Mouse (Mus musculus) limb, embryonic 14.5 days (tissue): ENCODE data around the gene M1ap. TPM values are rescaled to one million over a fixed set of nuclear protein-coding genes. Genes with fewer than 3 reads are reported as not detected.

Experiments used
- ATAC-seq: fragments of 200-750 bp; cut with Nextera tagmentation; 2 replicates; pipeline ENCODE4 v1.8.0; 2017; ENCODE audit warnings: low read depth, moderate number of reproducible peaks, moderate TSS enrichment; ENCODE audit not compliant: low FRiP score
- DNase-seq: peaks from one replicate; pipeline ENCODE4 v3.0.0-alpha.2; 2015; ENCODE audit warnings: low spot score
- H3K27ac ChIP-seq: fragments of 300-500 bp; sonication (generic); replicated peaks from 2 replicates; pipeline ENCODE4 v1.5.1; 2014; ENCODE audit warnings: low read depth, mild to moderate bottlenecking, low read length, moderate library complexity, mixed read lengths
- H3K27me3 ChIP-seq: fragments of 300-500 bp; sonication (generic); 2 replicates; pipeline ENCODE4 v1.6.1; 2014; ENCODE audit warnings: low read length, mixed read lengths; ENCODE audit not compliant: control insufficient read depth, insufficient read depth
- H3K36me3 ChIP-seq: fragments of 300-500 bp; sonication (generic); 2 replicates; pipeline ENCODE4 v1.6.1; 2014; ENCODE audit warnings: mild to moderate bottlenecking, low read length, moderate library complexity, mixed read lengths; ENCODE audit not compliant: control insufficient read depth, insufficient read depth
- H3K4me1 ChIP-seq: fragments of 300-500 bp; sonication (generic); 2 replicates; pipeline ENCODE4 v1.6.1; 2014; ENCODE audit warnings: antibody characterized with exemption, low read length, mixed read lengths; ENCODE audit not compliant: control insufficient read depth, insufficient read depth
- H3K4me2 ChIP-seq: fragments of 300-500 bp; sonication (generic); replicated peaks from 2 replicates; pipeline ENCODE4 v1.6.1; 2014; ENCODE audit warnings: low read depth, mild to moderate bottlenecking, low read length, moderate library complexity; ENCODE audit not compliant: severe bottlenecking
- H3K4me3 ChIP-seq: fragments of 300-500 bp; sonication (generic); replicated peaks from 2 replicates; pipeline ENCODE4 v1.5.1; 2014; ENCODE audit warnings: low read length
- H3K9ac ChIP-seq: fragments of 300-500 bp; sonication (generic); 2 replicates; pipeline ENCODE4 v1.6.1; 2014; ENCODE audit warnings: mild to moderate bottlenecking, low read depth, low read length, moderate library complexity; ENCODE audit not compliant: severe bottlenecking
- H3K9me3 ChIP-seq: fragments of 300-500 bp; sonication (generic); 2 replicates; pipeline ENCODE4 v1.6.1; 2016; ENCODE audit warnings: low read length; ENCODE audit not compliant: control insufficient read depth
- POLR2A ChIP-seq: fragments of 200-500 bp; IDR thresholded peaks from 2 replicates; pipeline ENCODE4 v1.8.0; 2012; ENCODE audit warnings: inconsistent platforms, mild to moderate bottlenecking, moderate library complexity, borderline replicate concordance; ENCODE audit not compliant: insufficient read depth, insufficient read length; ENCODE audit errors: extremely low read depth
- WGBS: fragments of 180-500 bp; shearing (Covaris S2); extraction: QIAGEN DNeasy Blood & Tissue Kit; methylation state at CpG from one replicate; pipeline ENCODE4 v1.1.7; 2014; 5-methylcytosine and 5-hydroxymethylcytosine counted together
- microRNA-seq: library from miRNA; unstranded; fragments of <30 nt; microRNA quantifications from one replicate; pipeline ENCODE4, GENCODE M21; 2016
- polyA plus RNA-seq, 2 experiments: library from polyadenylated mRNA; depleted of rRNA in 1 of 2; stranded (reverse) in 1 of 2; unstranded in 1 of 2; fragments of >200 nt; fragmentation: Nextera tagmentation in 1 of 2; extraction: Ambion mirVana in 1 of 2; gene quantifications; 2 replicates each; pipeline versions ENCODE4 v1.2.1 to v1.2.3; 2012 to 2014

Gene M1ap
- polyA plus RNA-seq, 2 experiments: 0.67 to 0.70 TPM

- H3K27me3 ChIP-seq: peaks cover 24% of the 10 kb centered on the region
- H3K4me2 ChIP-seq: peak overlapping the region; percentile 75
- 0 out of 2 replicates have a peak, but pooled peaks cover 5% of the 10 kb centered on the region for H3K4me1 ChIP-seq
- H3K36me3 ChIP-seq: peaks cover 26% of the 10 kb centered on the region
- DNase-seq: peak; percentile 88
- H3K9ac ChIP-seq: peak overlapping the region; percentile 73
- peak overlapping the region; percentile 78 for H3K4me3 ChIP-seq
- ATAC-seq: peak; percentile 95
- H3K27ac ChIP-seq: peak overlapping the region; percentile 82
- peak; percentile 28; the same call in 1 of the 2 replicates for TF ChIP-seq POLR2A
- no peaks in the 10 kb centered on the region for H3K9me3 ChIP-seq
- under 1% methylated on average over 46 of the region's 46 CpGs for WGBS
Observed at GRCm38 (mm10) chr6:83078324-83078858, 131.7 kb downstream of the M1ap start.

Small RNAs within 50 kb of the gene (microRNA-seq; reads per million reads assigned to microRNA genes)
- 0.69 reads per million for gene Mir7040

Other genes starting within 250 kb of the M1ap start
- 41.8 and 43.2 TPM in 2 replicates for gene Pole4, start 241.5 kb upstream of the M1ap start, polyA plus RNA-seq (2012; rRNA removed)
- gene Pole4, start 241.5 kb upstream of the M1ap start, polyA plus RNA-seq (2014; fragmentation: Nextera tagmentation; extraction: Ambion mirVana): 96.0 and 97.2 TPM in 2 replicates
- gene Hk2, start 172.4 kb upstream of the M1ap start, polyA plus RNA-seq (2012; rRNA removed): 13.4 and 14.2 TPM in 2 replicates
- 17.4 and 18.5 TPM in 2 replicates for gene Hk2, start 172.4 kb upstream of the M1ap start, polyA plus RNA-seq (2014; fragmentation: Nextera tagmentation; extraction: Ambion mirVana)
- 3.2 and 3.9 TPM in 2 replicates for gene Sema4f, start 7.1 kb upstream of the M1ap start, polyA plus RNA-seq (2012; rRNA removed)
- gene Sema4f, start 7.1 kb upstream of the M1ap start, polyA plus RNA-seq (2014; fragmentation: Nextera tagmentation; extraction: Ambion mirVana): 1.1 and 2.2 TPM in 2 replicates
- 17.1 and 17.4 TPM in 2 replicates for gene Dok1, start 86.6 kb downstream of the M1ap start, polyA plus RNA-seq (2012; rRNA removed)
- 9.6 and 11.4 TPM in 2 replicates for gene Dok1, start 86.6 kb downstream of the M1ap start, polyA plus RNA-seq (2014; fragmentation: Nextera tagmentation; extraction: Ambion mirVana)
- gene Loxl3, start 87.3 kb downstream of the M1ap start, polyA plus RNA-seq (2012; rRNA removed): 55.6 and 58.6 TPM in 2 replicates
- 24.1 and 26.0 TPM in 2 replicates for gene Loxl3, start 87.3 kb downstream of the M1ap start, polyA plus RNA-seq (2014; fragmentation: Nextera tagmentation; extraction: Ambion mirVana)
- 331 and 427 TPM in 2 replicates for gene Aup1, start 107.6 kb downstream of the M1ap start, polyA plus RNA-seq (2012; rRNA removed)
- 131 and 136 TPM in 2 replicates for gene Aup1, start 107.6 kb downstream of the M1ap start, polyA plus RNA-seq (2014; fragmentation: Nextera tagmentation; extraction: Ambion mirVana)
- gene Htra2, start 108.4 kb downstream of the M1ap start, polyA plus RNA-seq (2012; rRNA removed): 99.8 and 116 TPM in 2 replicates
- 47.0 and 48.4 TPM in 2 replicates for gene Htra2, start 108.4 kb downstream of the M1ap start, polyA plus RNA-seq (2014; fragmentation: Nextera tagmentation; extraction: Ambion mirVana)
- gene Dqx1, start 110.9 kb downstream of the M1ap start, polyA plus RNA-seq (2012; rRNA removed): 1.9 and 2.5 TPM in 2 replicates
- 0.35 and 0.37 TPM in 2 replicates for gene Dqx1, start 110.9 kb downstream of the M1ap start, polyA plus RNA-seq (2014; fragmentation: Nextera tagmentation; extraction: Ambion mirVana)
- gene Tlx2, start 123.4 kb downstream of the M1ap start, polyA plus RNA-seq (2012; rRNA removed): 0.08 TPM in 1 of 2 replicates, not detected in the other
- gene Tlx2, start 123.4 kb downstream of the M1ap start, polyA plus RNA-seq (2014; fragmentation: Nextera tagmentation; extraction: Ambion mirVana): not detected in 2 replicates
- gene Pcgf1, start 131.0 kb downstream of the M1ap start, polyA plus RNA-seq (2012; rRNA removed): 41.8 and 49.8 TPM in 2 replicates
- gene Pcgf1, start 131.0 kb downstream of the M1ap start, polyA plus RNA-seq (2014; fragmentation: Nextera tagmentation; extraction: Ambion mirVana): 28.2 and 35.5 TPM in 2 replicates
- gene Lbx2, start 139.5 kb downstream of the M1ap start, polyA plus RNA-seq (2012; rRNA removed): 0.54 and 1.2 TPM in 2 replicates
- 0.52 and 0.87 TPM in 2 replicates for gene Lbx2, start 139.5 kb downstream of the M1ap start, polyA plus RNA-seq (2014; fragmentation: Nextera tagmentation; extraction: Ambion mirVana)
- 5.2 and 8.7 TPM in 2 replicates for gene Ccdc142, start 154.7 kb downstream of the M1ap start, polyA plus RNA-seq (2012; rRNA removed)
- 2.7 and 3.0 TPM in 2 replicates for gene Ccdc142, start 154.7 kb downstream of the M1ap start, polyA plus RNA-seq (2014; fragmentation: Nextera tagmentation; extraction: Ambion mirVana)
- gene Gm42688, start 154.7 kb downstream of the M1ap start, polyA plus RNA-seq (2012; rRNA removed): 7.0 and 7.7 TPM in 2 replicates
- 2.5 and 4.5 TPM in 2 replicates for gene Gm42688, start 154.7 kb downstream of the M1ap start, polyA plus RNA-seq (2014; fragmentation: Nextera tagmentation; extraction: Ambion mirVana)
- gene Mrpl53, start 162.1 kb downstream of the M1ap start, polyA plus RNA-seq (2012; rRNA removed): 101 and 112 TPM in 2 replicates
- gene Mrpl53, start 162.1 kb downstream of the M1ap start, polyA plus RNA-seq (2014; fragmentation: Nextera tagmentation; extraction: Ambion mirVana): 124 and 125 TPM in 2 replicates
- 95.2 and 116 TPM in 2 replicates for gene Mogs, start 168.6 kb downstream of the M1ap start, polyA plus RNA-seq (2012; rRNA removed)
- 47.1 and 50.9 TPM in 2 replicates for gene Mogs, start 168.6 kb downstream of the M1ap start, polyA plus RNA-seq (2014; fragmentation: Nextera tagmentation; extraction: Ambion mirVana)
- gene Wbp1, start 174.7 kb downstream of the M1ap start, polyA plus RNA-seq (2012; rRNA removed): 191 and 267 TPM in 2 replicates
- gene Wbp1, start 174.7 kb downstream of the M1ap start, polyA plus RNA-seq (2014; fragmentation: Nextera tagmentation; extraction: Ambion mirVana): 83.0 and 104 TPM in 2 replicates
- gene Ino80b, start 178.5 kb downstream of the M1ap start, polyA plus RNA-seq (2012; rRNA removed): 35.9 and 36.8 TPM in 2 replicates
- 14.7 and 14.9 TPM in 2 replicates for gene Ino80b, start 178.5 kb downstream of the M1ap start, polyA plus RNA-seq (2014; fragmentation: Nextera tagmentation; extraction: Ambion mirVana)
- gene Rtkn, start 188.6 kb downstream of the M1ap start, polyA plus RNA-seq (2012; rRNA removed): 151 and 218 TPM in 2 replicates
- gene Rtkn, start 188.6 kb downstream of the M1ap start, polyA plus RNA-seq (2014; fragmentation: Nextera tagmentation; extraction: Ambion mirVana): 40.7 and 46.2 TPM in 2 replicates
- 13.1 and 17.9 TPM in 2 replicates for gene Wdr54, start 209.5 kb downstream of the M1ap start, polyA plus RNA-seq (2012; rRNA removed)
- 5.5 and 7.3 TPM in 2 replicates for gene Wdr54, start 209.5 kb downstream of the M1ap start, polyA plus RNA-seq (2014; fragmentation: Nextera tagmentation; extraction: Ambion mirVana)
- 0.21 and 0.26 TPM in 2 replicates for gene 1700003E16Rik, start 209.5 kb downstream of the M1ap start, polyA plus RNA-seq (2012; rRNA removed)
- gene 1700003E16Rik, start 209.5 kb downstream of the M1ap start, polyA plus RNA-seq (2014; fragmentation: Nextera tagmentation; extraction: Ambion mirVana): 1.7 and 1.9 TPM in 2 replicates
- 128 and 140 TPM in 2 replicates for gene Dctn1, start 219.0 kb downstream of the M1ap start, polyA plus RNA-seq (2012; rRNA removed)
- 82.0 and 89.0 TPM in 2 replicates for gene Dctn1, start 219.0 kb downstream of the M1ap start, polyA plus RNA-seq (2014; fragmentation: Nextera tagmentation; extraction: Ambion mirVana)